Mouse (Mus musculus): ENCODE measurements around the gene Idi2. TPM values are rescaled to one million over a fixed set of nuclear protein-coding genes. Genes with fewer than 3 reads are reported as not detected.
"Not testable (repeated sequence)": the region's sequence is repeated elsewhere in the genome, so short reads cannot be mapped to it uniquely, and the experiment has no call there.

Idi2 gene
- not detected in 2 replicates for polyA plus RNA-seq (2016; fragmentation: Nextera tagmentation; extraction: Ambion mirVana)

- H3K4me3 ChIP-seq; H3K27me3 ChIP-seq (replicated peaks; ENCODE audit: low read depth, poor library complexity, severe bottlenecking); H3K9me3 ChIP-seq; H3K4me1 ChIP-seq; H3K36me3 ChIP-seq (replicated peaks); DNase-seq (ENCODE audit: low spot score); H3K27ac ChIP-seq (replicated peaks): not testable (repeated sequence)
These were observed at the start of gene Idi2 for GRCm38 (mm10) chr13:8952563-8952962. Gene Idi2, plus strand, starts transcription at chr13:8952863.

- H3K27ac ChIP-seq (replicated peaks); H3K4me3 ChIP-seq; H3K36me3 ChIP-seq (replicated peaks); H3K27me3 ChIP-seq (replicated peaks; ENCODE audit: low read depth, poor library complexity, severe bottlenecking); H3K4me1 ChIP-seq; DNase-seq (ENCODE audit: low spot score): not testable (repeated sequence)
- peaks cover 21% of the 10 kb centered on the region for H3K9me3 ChIP-seq
- 92% methylated on average over 2 of the region's 2 CpGs for WGBS
These were observed 46.7 kb upstream of the Idi2 start for GRCm38 (mm10) chr13:8905986-8906385.

- not testable (repeated sequence) for H3K4me3 ChIP-seq; H3K27me3 ChIP-seq (replicated peaks; ENCODE audit: low read depth, poor library complexity, severe bottlenecking); H3K4me1 ChIP-seq; H3K36me3 ChIP-seq (replicated peaks); DNase-seq (ENCODE audit: low spot score); H3K9me3 ChIP-seq; H3K27ac ChIP-seq (replicated peaks)
- 94% methylated on average over 8 of the region's 8 CpGs for WGBS
These were observed 38.8 kb upstream of the Idi2 start for GRCm38 (mm10) chr13:8913890-8914289.

- H3K9me3 ChIP-seq = no peaks in the 10 kb centered on the region
- DNase-seq (ENCODE audit: low spot score) = no peak
- no peaks in the 10 kb centered on the region for H3K27me3 ChIP-seq (replicated peaks; ENCODE audit: low read depth, poor library complexity, severe bottlenecking)
- H3K27ac ChIP-seq (replicated peaks) = no peak overlapping the region
- no peaks in the 10 kb centered on the region for H3K4me1 ChIP-seq
- H3K4me3 ChIP-seq = no peak overlapping the region
- WGBS = 66% methylated on average over 2 of the region's 2 CpGs
- H3K36me3 ChIP-seq (replicated peaks) = no peaks in the 10 kb centered on the region
These were observed 19.2 kb upstream of the Idi2 start for GRCm38 (mm10) chr13:8933499-8933898.

- not testable (repeated sequence) for H3K36me3 ChIP-seq (replicated peaks); H3K9me3 ChIP-seq
- 86% methylated on average over 6 of the region's 6 CpGs for WGBS
These were observed 15.0 kb upstream of the Idi2 start for GRCm38 (mm10) chr13:8937611-8938140.

GRCm38 (mm10) chr13:8941110-8941509 is 11.6 kb upstream of the Idi2 start:
- not testable (repeated sequence) for DNase-seq (ENCODE audit: low spot score); H3K9me3 ChIP-seq; H3K27me3 ChIP-seq (replicated peaks; ENCODE audit: low read depth, poor library complexity, severe bottlenecking); H3K4me1 ChIP-seq; H3K27ac ChIP-seq (replicated peaks); H3K36me3 ChIP-seq (replicated peaks); H3K4me3 ChIP-seq
- 83% methylated on average over 4 of the region's 4 CpGs for WGBS

More at GRCm38 (mm10) chr13:8937611-8938140, 15.0 kb upstream of the Idi2 start:
- not testable (repeated sequence) for H3K4me3 ChIP-seq; DNase-seq (ENCODE audit: low spot score); H3K27ac ChIP-seq (replicated peaks); H3K4me1 ChIP-seq; H3K27me3 ChIP-seq (replicated peaks; ENCODE audit: low read depth, poor library complexity, severe bottlenecking)

GRCm38 (mm10) chr13:8941701-8942100 is 11.0 kb upstream of the Idi2 start:
- H3K27me3 ChIP-seq (replicated peaks; ENCODE audit: low read depth, poor library complexity, severe bottlenecking); DNase-seq (ENCODE audit: low spot score); H3K4me1 ChIP-seq; H3K4me3 ChIP-seq; H3K9me3 ChIP-seq; H3K36me3 ChIP-seq (replicated peaks); H3K27ac ChIP-seq (replicated peaks): not testable (repeated sequence)
- WGBS = 86% methylated on average over 1 of the region's 5 CpGs

- H3K27me3 ChIP-seq (replicated peaks; ENCODE audit: low read depth, poor library complexity, severe bottlenecking); H3K4me3 ChIP-seq; H3K27ac ChIP-seq (replicated peaks); H3K9me3 ChIP-seq; H3K36me3 ChIP-seq (replicated peaks); DNase-seq (ENCODE audit: low spot score); H3K4me1 ChIP-seq: not testable (repeated sequence)
- WGBS = no CpG with 5 or more reads among the region's 5 CpGs
These were observed 8.8 kb upstream of the Idi2 start for GRCm38 (mm10) chr13:8943828-8944227.

- not testable (repeated sequence) for H3K36me3 ChIP-seq (replicated peaks); H3K9me3 ChIP-seq; H3K4me1 ChIP-seq; H3K4me3 ChIP-seq; H3K27ac ChIP-seq (replicated peaks); H3K27me3 ChIP-seq (replicated peaks; ENCODE audit: low read depth, poor library complexity, severe bottlenecking); DNase-seq (ENCODE audit: low spot score)
These were observed 4.5 kb upstream of the Idi2 start, which contains the start of gene Gm9745 for GRCm38 (mm10) chr13:8948131-8948530. Gene Gm9745, minus strand, starts transcription at chr13:8948231.

- DNase-seq (ENCODE audit: low spot score) = not testable (repeated sequence)
These were observed 2.5 kb downstream of the Idi2 start for GRCm38 (mm10) chr13:8955127-8955526.

GRCm38 (mm10) chr13:8956873-8957272 is 4.2 kb downstream of the Idi2 start:
- H3K4me3 ChIP-seq; H3K9me3 ChIP-seq; H3K4me1 ChIP-seq; H3K27me3 ChIP-seq (replicated peaks; ENCODE audit: low read depth, poor library complexity, severe bottlenecking); H3K36me3 ChIP-seq (replicated peaks); H3K27ac ChIP-seq (replicated peaks); DNase-seq (ENCODE audit: low spot score): not testable (repeated sequence)
- no CpG with 5 or more reads among the region's 5 CpGs for WGBS

More at GRCm38 (mm10) chr13:8955127-8955526, 2.5 kb downstream of the Idi2 start:
- H3K36me3 ChIP-seq (replicated peaks); H3K27me3 ChIP-seq (replicated peaks; ENCODE audit: low read depth, poor library complexity, severe bottlenecking); H3K27ac ChIP-seq (replicated peaks); H3K4me1 ChIP-seq; H3K9me3 ChIP-seq; H3K4me3 ChIP-seq: not testable (repeated sequence)
- WGBS = 77% methylated on average over 2 of the region's 2 CpGs

GRCm38 (mm10) chr13:8959058-8959457 is 6.4 kb downstream of the Idi2 start:
- WGBS = 73% methylated on average over 1 of the region's 5 CpGs
- DNase-seq (ENCODE audit: low spot score); H3K27me3 ChIP-seq (replicated peaks; ENCODE audit: low read depth, poor library complexity, severe bottlenecking); H3K4me3 ChIP-seq; H3K27ac ChIP-seq (replicated peaks); H3K36me3 ChIP-seq (replicated peaks); H3K4me1 ChIP-seq; H3K9me3 ChIP-seq: not testable (repeated sequence)

GRCm38 (mm10) chr13:8959554-8959953 is 6.9 kb downstream of the Idi2 start:
- WGBS = 91% methylated on average over 6 of the region's 6 CpGs
- not testable (repeated sequence) for H3K4me3 ChIP-seq; H3K36me3 ChIP-seq (replicated peaks); DNase-seq (ENCODE audit: low spot score); H3K9me3 ChIP-seq; H3K4me1 ChIP-seq; H3K27me3 ChIP-seq (replicated peaks; ENCODE audit: low read depth, poor library complexity, severe bottlenecking); H3K27ac ChIP-seq (replicated peaks)

Measured in embryonic facial prominence, embryonic 10.5 days (tissue).